Mouse (Mus musculus): ENCODE measurements at regions not wholly inside any gene's neighbourhood (a gene's known extent, or its start where the extent isn't known, plus 50 kb on each side); places are given as distances from the start of the nearest gene placed in this dataset.

DNA sequence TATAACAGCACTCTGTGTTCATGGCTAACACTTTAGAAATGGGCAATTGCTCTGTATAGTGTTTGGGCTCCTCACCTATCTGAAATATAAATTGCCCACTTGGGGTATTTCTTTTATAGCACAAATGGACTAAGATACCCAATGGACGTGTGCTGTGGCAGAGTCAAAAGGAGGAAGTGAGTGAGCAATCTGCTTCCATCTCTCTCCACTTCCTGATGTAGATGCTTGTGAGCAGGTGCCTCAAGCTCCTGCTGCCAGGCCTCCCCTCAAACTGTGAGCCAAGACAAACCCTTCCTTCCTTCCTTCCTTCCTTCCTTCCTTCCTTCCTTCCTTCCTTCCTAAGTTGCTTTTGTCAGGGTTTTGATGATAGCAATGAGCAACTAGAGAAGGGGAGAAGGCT is 99.9 kb upstream of the Irf2bp2 start:
- no peak for DNase-seq (ENCODE audit: extremely low spot score in 1 of 2, low spot score in 1 of 2)

- no peak for DNase-seq (ENCODE audit: extremely low spot score in 1 of 2, low spot score in 1 of 2)
Measured at GRCm38 (mm10) chr8:126692711-126693110, 98.9 kb upstream of the Irf2bp2 start.

DNA sequence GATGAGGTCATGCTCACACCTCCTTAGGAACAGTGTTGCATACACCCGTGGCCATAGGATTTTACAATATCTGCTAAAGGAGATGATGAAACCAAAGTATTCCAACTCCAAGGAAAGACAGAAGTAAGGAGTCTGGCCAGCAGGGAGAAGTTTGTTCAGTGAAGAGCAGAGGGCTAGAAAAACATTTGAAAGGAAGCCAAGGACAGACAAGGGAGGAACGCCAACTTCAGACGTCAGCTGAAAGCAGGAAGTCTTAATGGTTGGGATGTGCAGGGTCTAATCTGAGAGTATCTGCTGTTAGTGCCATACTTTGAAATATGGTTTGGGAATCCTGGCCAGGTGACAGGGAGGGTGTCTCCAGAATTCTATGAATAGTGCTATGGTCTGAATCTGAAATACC is 98.5 kb upstream of the Irf2bp2 start:
- DNase-seq (ENCODE audit: extremely low spot score in 1 of 2, low spot score in 1 of 2): peak in 1 of 2 experiments; percentile 39

GRCm38 (mm10) chr8:126688450-126688849 is 94.7 kb upstream of the Irf2bp2 start:
- no peak for DNase-seq (ENCODE audit: extremely low spot score in 1 of 2, low spot score in 1 of 2)

DNA sequence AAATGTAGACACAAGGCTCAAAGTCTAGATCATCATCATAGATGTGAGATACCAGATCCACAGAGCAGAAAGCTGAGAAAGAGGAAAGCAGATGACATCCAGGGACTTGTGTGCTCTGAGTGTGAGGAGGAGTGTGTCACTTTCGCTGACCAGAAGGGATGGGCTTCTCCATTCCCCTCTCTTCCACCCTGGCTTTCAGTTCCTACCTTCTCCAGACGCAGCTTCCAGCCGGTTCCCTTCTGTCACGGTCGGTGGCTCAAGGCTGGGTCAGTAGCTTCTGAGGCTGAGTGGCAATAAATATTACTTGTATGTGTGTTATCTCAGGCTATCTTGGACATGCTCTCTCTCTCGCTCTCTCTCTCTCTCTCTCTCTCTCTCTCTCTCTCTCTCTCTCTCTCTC is 94.2 kb upstream of the Irf2bp2 start:
- DNase-seq (ENCODE audit: extremely low spot score in 1 of 2, low spot score in 1 of 2): no peak

GRCm38 (mm10) chr8:126686827-126687226 is 93.0 kb upstream of the Irf2bp2 start:
- DNase-seq (ENCODE audit: extremely low spot score in 1 of 2, low spot score in 1 of 2): no peak

- peak in 1 of 2 experiments; percentile 42 for DNase-seq (ENCODE audit: extremely low spot score in 1 of 2, low spot score in 1 of 2)
Measured at GRCm38 (mm10) chr8:126685365-126685764, 91.6 kb upstream of the Irf2bp2 start.

GRCm38 (mm10) chr8:126683950-126684349 is 90.2 kb upstream of the Irf2bp2 start:
- DNase-seq (ENCODE audit: extremely low spot score in 1 of 2, low spot score in 1 of 2): peak in 1 of 2 experiments; percentile 33

DNA sequence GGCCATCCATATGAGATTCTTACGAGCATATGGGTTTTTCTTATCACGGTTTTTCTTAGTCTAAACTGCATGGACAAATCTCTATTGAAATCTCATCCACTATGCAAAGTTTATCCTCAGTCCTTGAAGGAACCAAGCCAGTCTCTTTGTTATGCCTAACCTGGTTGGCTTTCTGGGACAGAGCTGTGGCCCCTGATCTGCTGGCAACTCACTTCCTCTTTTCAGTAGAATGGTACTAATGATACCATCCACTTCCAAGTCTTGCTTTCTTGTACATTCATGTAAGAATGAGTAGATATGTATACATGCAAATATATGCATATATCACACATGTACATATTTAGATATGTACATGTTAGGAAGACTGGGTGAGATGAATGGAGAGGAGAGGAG is 89.8 kb upstream of the Irf2bp2 start:
- DNase-seq (ENCODE audit: extremely low spot score in 1 of 2, low spot score in 1 of 2): no peak

DNA sequence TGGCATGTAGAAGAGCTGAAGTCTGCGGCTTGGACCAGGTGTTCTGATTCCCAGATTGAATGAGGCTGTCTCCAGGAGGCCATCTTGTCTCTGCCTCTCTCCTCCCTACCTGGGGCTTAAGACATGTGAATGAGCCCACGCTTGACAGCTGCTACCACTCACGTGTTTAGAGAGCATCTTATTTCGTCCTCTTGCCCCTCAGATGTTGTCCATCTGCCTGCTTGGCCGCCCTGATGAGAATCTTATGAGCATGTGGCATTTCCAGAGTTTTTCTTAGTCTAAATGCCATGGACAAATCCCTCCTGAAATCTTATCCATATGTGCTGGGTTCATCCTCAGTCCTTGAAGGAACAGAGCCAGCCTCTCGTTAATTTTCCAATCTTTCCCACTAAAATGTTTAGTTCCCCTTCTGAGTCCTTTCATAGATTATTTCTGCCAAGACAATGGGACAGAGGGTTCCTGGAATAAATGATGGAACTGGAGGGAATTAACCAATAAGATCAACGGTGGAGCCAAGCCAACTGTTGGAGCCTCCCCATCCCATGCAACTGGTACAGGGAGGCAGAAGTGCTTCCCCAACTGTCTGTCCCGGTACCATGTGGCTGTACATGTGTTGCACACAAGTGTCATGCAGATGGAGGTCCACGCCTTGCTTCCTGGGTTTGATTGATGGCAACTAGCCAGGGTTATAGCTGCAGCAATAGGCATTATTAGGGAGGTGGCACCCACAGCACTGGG is 89.2 kb upstream of the Irf2bp2 start:
- DNase-seq (ENCODE audit: extremely low spot score in 1 of 2, low spot score in 1 of 2): no peak

- no peak for DNase-seq (ENCODE audit: extremely low spot score in 1 of 2, low spot score in 1 of 2)
Measured at GRCm38 (mm10) chr8:126681948-126682651, 88.3 kb upstream of the Irf2bp2 start.

- no peak for DNase-seq (ENCODE audit: extremely low spot score in 1 of 2, low spot score in 1 of 2)
Measured at GRCm38 (mm10) chr8:126678004-126678751, 84.4 kb upstream of the Irf2bp2 start.

- peak; percentile 46 to 70 for DNase-seq (ENCODE audit: extremely low spot score in 1 of 2, low spot score in 1 of 2)
Measured at GRCm38 (mm10) chr8:126675153-126675552, 81.4 kb upstream of the Irf2bp2 start.

GRCm38 (mm10) chr8:126673038-126673740 is 79.4 kb upstream of the Irf2bp2 start:
- DNase-seq (ENCODE audit: extremely low spot score in 1 of 2, low spot score in 1 of 2): no peak

DNA sequence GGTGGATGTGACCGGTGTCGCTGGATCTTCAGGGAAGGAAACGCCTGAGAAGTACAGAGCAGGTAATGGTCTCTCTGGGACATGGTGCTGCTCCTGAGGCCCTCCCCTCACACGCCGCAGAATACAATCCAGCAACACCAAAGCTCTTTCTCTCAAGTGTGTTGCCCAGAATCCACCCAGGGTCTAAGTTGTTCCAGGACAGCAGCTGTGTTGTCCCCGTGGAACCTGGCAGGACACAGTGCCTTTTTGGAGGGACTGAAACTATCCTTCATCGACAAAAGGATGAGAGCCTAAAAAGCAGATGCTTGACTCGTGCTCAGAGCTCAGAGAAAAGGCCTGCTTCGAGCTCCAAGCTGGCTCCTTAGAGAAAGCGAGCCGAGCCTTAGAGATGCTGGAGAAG is 77.8 kb upstream of the Irf2bp2 start:
- DNase-seq (ENCODE audit: extremely low spot score in 1 of 2, low spot score in 1 of 2): no peak

DNA sequence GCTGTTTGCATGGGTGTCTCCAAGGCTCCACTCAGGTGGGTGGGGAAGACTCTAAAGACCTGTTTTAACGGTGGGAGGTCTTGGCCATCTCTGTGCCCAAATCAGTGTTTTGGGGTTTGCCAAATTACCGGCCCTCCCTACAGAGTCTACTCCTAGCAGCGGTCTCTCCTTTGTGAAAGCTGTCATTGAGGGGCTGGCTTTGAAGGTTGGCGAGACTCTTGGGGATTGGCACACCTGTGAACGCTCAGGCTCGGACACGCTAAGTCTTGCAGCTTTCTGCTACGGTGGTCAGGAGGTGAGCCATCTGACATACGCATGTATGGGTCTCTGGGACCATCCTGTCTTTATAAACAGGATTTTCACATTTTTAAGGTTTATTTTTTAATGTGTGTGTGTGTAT is 76.1 kb upstream of the Irf2bp2 start:
- no peak for DNase-seq (ENCODE audit: extremely low spot score in 1 of 2, low spot score in 1 of 2)

GRCm38 (mm10) chr8:126669154-126669553 is 75.4 kb upstream of the Irf2bp2 start:
- DNase-seq (ENCODE audit: extremely low spot score in 1 of 2, low spot score in 1 of 2): no peak

DNA sequence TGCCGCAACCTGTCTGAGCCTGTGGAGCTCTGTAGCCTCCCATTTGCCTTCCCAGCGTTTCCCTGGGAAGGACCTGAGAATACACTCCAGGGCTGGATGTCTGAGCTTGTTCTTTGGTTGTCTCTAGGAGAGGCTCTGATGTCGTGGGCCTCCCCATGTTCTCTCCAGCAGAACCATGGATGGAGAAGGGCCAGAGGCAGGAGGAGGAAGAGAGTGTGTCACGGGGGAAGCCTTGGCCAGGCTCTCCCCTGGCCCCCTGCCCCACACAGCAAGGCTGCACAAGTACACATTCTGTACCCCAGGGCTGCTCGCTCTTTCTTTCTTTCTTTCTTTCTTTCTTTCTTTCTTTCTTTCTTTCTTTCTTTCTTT is 74.9 kb upstream of the Irf2bp2 start:
- DNase-seq (ENCODE audit: extremely low spot score in 1 of 2, low spot score in 1 of 2): no peak

DNA sequence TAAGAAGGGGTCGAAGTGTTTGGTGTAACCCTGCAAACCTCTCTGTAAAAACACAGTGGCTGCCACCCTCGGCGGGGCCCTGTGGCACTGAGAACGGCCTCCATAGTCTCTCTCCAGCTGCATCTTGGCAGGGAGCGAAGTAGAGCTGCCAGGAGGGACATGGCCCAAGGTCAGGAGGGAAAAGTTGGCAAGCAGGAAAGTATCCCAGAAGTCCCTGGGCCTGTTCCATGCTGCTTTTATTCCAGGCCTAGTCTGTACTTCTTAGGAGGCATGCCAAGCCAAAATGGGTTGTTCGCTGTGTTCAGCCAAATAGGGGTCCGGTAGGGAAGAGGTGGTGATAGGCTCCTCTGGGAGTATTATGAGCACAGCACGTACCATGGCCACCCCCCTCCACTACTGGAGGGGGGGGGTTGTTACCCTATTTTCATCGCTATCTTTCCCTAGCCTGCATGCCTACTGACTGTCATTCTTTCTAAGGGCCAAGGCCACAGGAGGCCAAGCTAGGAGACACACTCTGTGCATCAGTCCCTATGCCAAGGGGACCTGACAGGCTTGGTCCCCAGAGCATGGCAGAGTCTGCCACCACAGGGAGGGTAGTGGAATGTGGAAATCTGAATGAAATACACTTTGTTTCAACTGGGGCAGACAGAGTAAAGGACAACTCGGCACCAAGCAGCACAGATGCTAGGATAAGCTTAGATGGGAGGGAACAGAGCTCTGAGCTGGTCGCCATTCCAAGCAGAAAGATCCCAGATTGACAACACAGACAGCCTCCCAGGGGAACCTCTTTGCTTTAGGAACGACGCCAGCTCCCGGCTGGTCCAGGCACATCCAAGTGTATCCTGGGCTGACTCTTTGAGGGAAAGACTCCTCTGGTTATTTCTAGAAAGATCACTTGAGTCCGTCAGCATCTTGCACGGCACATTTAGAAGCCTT is 74.2 kb upstream of the Irf2bp2 start:
- DNase-seq (ENCODE audit: extremely low spot score in 1 of 2, low spot score in 1 of 2): peak; percentile 70 to 80

Measured in frontal cortex, adult 2 months (tissue).